Mouse (Mus musculus): ENCODE data around the gene Telo2. TPM values are rescaled to one million over a fixed set of nuclear protein-coding genes. Genes with fewer than 3 reads are reported as not detected.
A peak's percentile ranks its signal among the peaks of the same experiment; 100 is the strongest.

The Telo2 gene
- polyA plus RNA-seq, 1 experiment = 18.5 TPM

DNA sequence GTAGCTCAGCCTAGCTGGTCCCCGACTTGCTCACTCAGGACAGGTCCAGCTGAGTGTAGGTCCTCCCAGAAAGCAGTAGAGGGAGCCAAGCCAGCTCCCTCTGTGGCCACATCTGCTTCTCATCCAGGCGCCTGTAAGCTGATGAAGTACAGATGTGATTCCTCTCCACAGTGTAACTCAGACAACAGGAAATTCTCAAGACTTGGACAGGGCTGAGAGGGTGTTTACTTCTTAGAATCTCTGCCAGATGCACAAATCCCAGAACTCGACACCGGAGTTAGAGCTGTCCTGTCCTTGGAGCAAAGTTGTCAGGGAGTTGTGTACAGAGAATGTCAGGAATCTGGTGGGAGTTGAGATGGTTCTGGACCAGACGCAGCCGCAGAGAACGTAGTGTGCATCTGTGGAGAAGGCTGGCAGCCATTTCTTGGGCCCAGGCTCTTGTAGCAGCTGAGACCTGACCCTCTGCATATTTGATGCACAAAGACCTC, 32.3 kb downstream of the Telo2 start, which contains the start of gene Tmem204:
TSS of gene Tmem204 (minus strand) at position 148 of the 488 bp plus-strand sequence.
- H3K27ac ChIP-seq (ENCODE audit: insufficient read depth, low read length) = no peak within 1 kb of the TSS
- TF ChIP-seq CTCF (IDR thresholded peaks at IDR 0.05; ENCODE audit: extremely low read depth, insufficient read depth, low read length) (0 out of 2 replicates have a peak, but pooled peaks have one; percentile 8), POLR2A (IDR thresholded peaks at IDR 0.05; ENCODE audit: extremely low read depth, insufficient read depth, low read length) (no peak)
- peaks cover 8% of the 10 kb centered on the region for H3K4me1 ChIP-seq (ENCODE audit: control insufficient read depth, insufficient read depth, low read length)
- no peak within 1 kb of the TSS for H3K4me3 ChIP-seq (ENCODE audit: insufficient read depth, low read length)

GRCm38 (mm10) chr17:25082887-25083286, 32.9 kb downstream of the Telo2 start:
- Histone ChIP-seq H3K4me1 (ENCODE audit: control insufficient read depth, insufficient read depth, low read length) (peaks cover 8% of the 10 kb centered on the region), H3K27ac (ENCODE audit: insufficient read depth, low read length) (no peak overlapping the region), H3K4me3 (ENCODE audit: insufficient read depth, low read length) (no peak overlapping the region)
- TF ChIP-seq CTCF (IDR thresholded peaks at IDR 0.05; ENCODE audit: extremely low read depth, insufficient read depth, low read length) (no peak), POLR2A (IDR thresholded peaks at IDR 0.05; ENCODE audit: extremely low read depth, insufficient read depth, low read length) (no peak)

- H3K27ac ChIP-seq (ENCODE audit: insufficient read depth, low read length) = no peak overlapping the region
- H3K4me1 ChIP-seq (ENCODE audit: control insufficient read depth, insufficient read depth, low read length) = peaks cover 10% of the 10 kb centered on the region
- peak; percentile 50 for TF ChIP-seq CTCF (IDR thresholded peaks at IDR 0.05; ENCODE audit: extremely low read depth, insufficient read depth, low read length)
- TF ChIP-seq POLR2A (IDR thresholded peaks at IDR 0.05; ENCODE audit: extremely low read depth, insufficient read depth, low read length) = no peak
- H3K4me3 ChIP-seq (ENCODE audit: insufficient read depth, low read length) = no peak overlapping the region
These were observed 33.5 kb downstream of the Telo2 start for GRCm38 (mm10) chr17:25082081-25082847.

GRCm38 (mm10) chr17:25080960-25081381, 34.8 kb downstream of the Telo2 start:
- peaks cover 12% of the 10 kb centered on the region for H3K4me1 ChIP-seq (ENCODE audit: control insufficient read depth, insufficient read depth, low read length)
- TF ChIP-seq POLR2A (IDR thresholded peaks at IDR 0.05; ENCODE audit: extremely low read depth, insufficient read depth, low read length) = peak; percentile 62
- no peak for TF ChIP-seq CTCF (IDR thresholded peaks at IDR 0.05; ENCODE audit: extremely low read depth, insufficient read depth, low read length)
- H3K27ac ChIP-seq (ENCODE audit: insufficient read depth, low read length) = peak overlapping the region; percentile 88
- H3K4me3 ChIP-seq (ENCODE audit: insufficient read depth, low read length) = peak overlapping the region; percentile 33

GRCm38 (mm10) chr17:25080210-25080609, 35.6 kb downstream of the Telo2 start:
- Histone ChIP-seq H3K4me3 (ENCODE audit: insufficient read depth, low read length) (peak overlapping the region; percentile 33), H3K27ac (ENCODE audit: insufficient read depth, low read length) (peak overlapping the region; percentile 88), H3K4me1 (ENCODE audit: control insufficient read depth, insufficient read depth, low read length) (peaks cover 12% of the 10 kb centered on the region)
- TF ChIP-seq POLR2A (IDR thresholded peaks at IDR 0.05; ENCODE audit: extremely low read depth, insufficient read depth, low read length) (no peak), CTCF (IDR thresholded peaks at IDR 0.05; ENCODE audit: extremely low read depth, insufficient read depth, low read length) (no peak)

- Histone ChIP-seq H3K27ac (ENCODE audit: insufficient read depth, low read length) (no peak overlapping the region; the same call in 1 of the 2 replicates), H3K4me1 (ENCODE audit: control insufficient read depth, insufficient read depth, low read length) (peaks cover 12% of the 10 kb centered on the region), H3K4me3 (ENCODE audit: insufficient read depth, low read length) (peak overlapping the region; percentile 7; the same call in 1 of the 2 replicates)
- TF ChIP-seq CTCF (IDR thresholded peaks at IDR 0.05; ENCODE audit: extremely low read depth, insufficient read depth, low read length) = no peak
These were observed 37.9 kb downstream of the Telo2 start for GRCm38 (mm10) chr17:25077771-25078372.

DNA sequence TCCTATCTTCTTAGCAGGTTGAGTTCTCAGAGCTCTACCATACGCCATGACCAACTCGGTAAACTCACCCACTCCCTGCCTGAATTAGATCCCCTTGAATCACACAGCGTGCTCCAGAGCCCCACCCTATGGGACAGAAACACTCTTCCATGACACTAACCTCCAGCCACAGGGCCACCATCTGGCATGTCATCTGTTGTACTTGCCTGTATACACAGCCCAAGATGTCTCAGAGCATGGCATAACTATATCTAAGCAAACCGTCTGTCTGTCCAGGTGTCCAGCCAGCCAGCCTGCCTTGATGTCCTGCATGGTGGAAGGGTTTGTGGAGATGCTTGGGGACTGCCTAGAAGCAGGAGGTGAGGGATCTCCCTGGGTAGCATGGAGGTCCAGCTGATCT, 38.9 kb downstream of the Telo2 start:
- H3K27ac ChIP-seq (ENCODE audit: insufficient read depth, low read length) = no peak overlapping the region
- TF ChIP-seq POLR2A (IDR thresholded peaks at IDR 0.05; ENCODE audit: extremely low read depth, insufficient read depth, low read length) = no peak
- no peak for TF ChIP-seq CTCF (IDR thresholded peaks at IDR 0.05; ENCODE audit: extremely low read depth, insufficient read depth, low read length)

GRCm38 (mm10) chr17:25068690-25069089, 47.1 kb downstream of the Telo2 start:
- TF ChIP-seq CTCF (IDR thresholded peaks at IDR 0.05; ENCODE audit: extremely low read depth, insufficient read depth, low read length) = no peak
- TF ChIP-seq POLR2A (IDR thresholded peaks at IDR 0.05; ENCODE audit: extremely low read depth, insufficient read depth, low read length) = no peak
- Histone ChIP-seq H3K27ac (ENCODE audit: insufficient read depth, low read length) (no peak overlapping the region), H3K4me3 (ENCODE audit: insufficient read depth, low read length) (no peak overlapping the region), H3K4me1 (ENCODE audit: control insufficient read depth, insufficient read depth, low read length) (no peaks in the 10 kb centered on the region)

More for the DNA sequence above, 38.9 kb downstream of the Telo2 start:
- no peak overlapping the region for H3K4me3 ChIP-seq (ENCODE audit: insufficient read depth, low read length)
- peaks cover 9% of the 10 kb centered on the region for H3K4me1 ChIP-seq (ENCODE audit: control insufficient read depth, insufficient read depth, low read length)

- H3K4me3 ChIP-seq (ENCODE audit: insufficient read depth, low read length) = no peak overlapping the region
- H3K4me1 ChIP-seq (ENCODE audit: control insufficient read depth, insufficient read depth, low read length) = no peaks in the 10 kb centered on the region
- peak overlapping the region; percentile 52; the same call in 1 of the 2 replicates for H3K27ac ChIP-seq (ENCODE audit: insufficient read depth, low read length)
- no peak for TF ChIP-seq POLR2A (IDR thresholded peaks at IDR 0.05; ENCODE audit: extremely low read depth, insufficient read depth, low read length)
- TF ChIP-seq CTCF (IDR thresholded peaks at IDR 0.05; ENCODE audit: extremely low read depth, insufficient read depth, low read length) = no peak
These were observed 48.3 kb downstream of the Telo2 start for GRCm38 (mm10) chr17:25067442-25067851.

Data from cortical plate, adult 2 months (tissue).